Mouse (Mus musculus) MEL (cell line): Measurements from ENCODE around the gene Fem1a. TPM values are rescaled to one million over a fixed set of nuclear protein-coding genes. Genes with fewer than 3 reads are reported as not detected.

Experiments
- DNase-seq: peaks from one replicate; pipeline ENCODE4 v3.0.0; 2011; ENCODE audit warnings: low read depth, low spot score
- H3K27ac ChIP-seq: 2 replicates; pipeline ENCODE4 v1.5.1; 2012; ENCODE audit warnings: low read depth, mild to moderate bottlenecking, control low read depth, low read length, moderate library complexity; ENCODE audit not compliant: control insufficient read depth
- H3K27me3 ChIP-seq, 2 experiments: fragments of 150-350 bp in 1 of 2; sonication (generic) in 1 of 2; 2 replicates each; pipeline ENCODE4 v1.6.1; 2012; ENCODE audit warnings: low read length in 2 of 2, mild to moderate bottlenecking in 2 of 2, improper control_type of control experiment in 1 of 2, moderate library complexity in 1 of 2; ENCODE audit not compliant: insufficient read depth in 2 of 2, control insufficient read depth in 1 of 2
- H3K36me3 ChIP-seq, 2 experiments: 2 replicates each; pipeline ENCODE4 v1.6.1; 2012 to 2014; ENCODE audit warnings: low read length in 2 of 2, improper control_type of control experiment in 1 of 2, inconsistent platforms in 1 of 2, mild to moderate bottlenecking in 1 of 2; ENCODE audit not compliant: insufficient read depth in 2 of 2, control insufficient read depth in 1 of 2
- H3K4me1 ChIP-seq, 2 experiments: fragments of 150-350 bp in 1 of 2; sonication (generic) in 1 of 2; 2 replicates each; pipeline ENCODE4 v1.6.1; 2012; ENCODE audit warnings: low read length in 2 of 2, improper control_type of control experiment in 1 of 2, mild to moderate bottlenecking in 1 of 2; ENCODE audit not compliant: insufficient read depth in 2 of 2, control insufficient read depth in 1 of 2
- H3K4me3 ChIP-seq, 2 experiments: fragments of 150-350 bp in 1 of 2; sonication (generic) in 1 of 2; 2 replicates each; pipeline ENCODE4 v1.5.1; 2012; ENCODE audit warnings: low read depth in 2 of 2, low read length in 2 of 2, mild to moderate bottlenecking in 2 of 2, moderate library complexity in 2 of 2, control low read depth in 1 of 2, improper control_type of control experiment in 1 of 2; ENCODE audit not compliant: control insufficient read depth in 1 of 2, insufficient read depth in 1 of 2
- H3K79me2 ChIP-seq: 2 replicates; pipeline ENCODE4 v1.6.1; 2012; ENCODE audit warnings: mild to moderate bottlenecking, low read length, moderate library complexity; ENCODE audit not compliant: control insufficient read depth, poor library complexity, insufficient read depth
- H3K9ac ChIP-seq: 2 replicates; pipeline ENCODE4 v1.6.1; 2012; ENCODE audit warnings: low read depth, mild to moderate bottlenecking, control low read depth, low read length, moderate library complexity; ENCODE audit not compliant: control insufficient read depth, poor library complexity, severe bottlenecking
- H3K9me3 ChIP-seq: fragments of 150-350 bp; sonication (generic); replicated peaks from 2 replicates; pipeline ENCODE4 v1.6.1; 2012; ENCODE audit warnings: mild to moderate bottlenecking, low read length, improper control_type of control experiment, moderate library complexity; ENCODE audit not compliant: insufficient read depth
- BHLHE40 ChIP-seq: IDR thresholded peaks from 2 replicates; pipeline ENCODE4 v1.6.1; 2012; ENCODE audit warnings: low read depth, mild to moderate bottlenecking, inconsistent platforms, low read length, improper control_type of control experiment, borderline replicate concordance
- CHD1 ChIP-seq: IDR thresholded peaks from 2 replicates; pipeline ENCODE4 v1.6.1; 2012; ENCODE audit warnings: low read depth, mild to moderate bottlenecking, inconsistent platforms, low read length, improper control_type of control experiment
- CHD2 ChIP-seq: IDR thresholded peaks from 2 replicates; pipeline ENCODE4 v1.6.1; 2011; ENCODE audit warnings: low read length, improper control_type of control experiment
- CTCF ChIP-seq, 3 experiments: IDR thresholded peaks in 2 of 3; conservative IDR thresholded peaks in 1 of 3; 2 replicates each; pipeline ENCODE4 v1.5.1; 2011 to 2012; ENCODE audit warnings: low read length in 3 of 3, low read depth in 2 of 3, mild to moderate bottlenecking in 2 of 3, improper control_type of control experiment in 1 of 3, inconsistent platforms in 1 of 3, mixed read lengths in 1 of 3, moderate library complexity in 1 of 3; ENCODE audit not compliant: control insufficient read depth in 1 of 3, insufficient read depth in 1 of 3, poor library complexity in 1 of 3, severe bottlenecking in 1 of 3
- E2F4 ChIP-seq: IDR thresholded peaks from 2 replicates; pipeline ENCODE4 v1.6.1; 2011; ENCODE audit warnings: low read depth, low read length, improper control_type of control experiment, borderline replicate concordance
- ELF1 ChIP-seq: IDR thresholded peaks from 2 replicates; pipeline ENCODE4 v1.6.1; 2014; ENCODE audit warnings: low read depth, mild to moderate bottlenecking, inconsistent platforms, low read length, improper control_type of control experiment, moderate library complexity
- EP300 ChIP-seq, 2 experiments: IDR thresholded peaks; 2 replicates each; pipeline ENCODE4 v1.6.1; 2011; ENCODE audit warnings: improper control_type of control experiment in 2 of 2, low read length in 2 of 2, low read depth in 1 of 2, mild to moderate bottlenecking in 1 of 2
- ETS1 ChIP-seq: IDR thresholded peaks from 2 replicates; pipeline ENCODE4 v1.6.1; 2012; ENCODE audit warnings: low read depth, mild to moderate bottlenecking, inconsistent platforms, low read length, improper control_type of control experiment, moderate library complexity
- GABPA ChIP-seq: IDR thresholded peaks from 2 replicates; pipeline ENCODE4 v1.6.1; 2012; ENCODE audit warnings: low read depth, mild to moderate bottlenecking, inconsistent platforms, low read length, improper control_type of control experiment, moderate library complexity
- GATA1 ChIP-seq: IDR thresholded peaks from 2 replicates; pipeline ENCODE4 v1.6.1; 2011; ENCODE audit warnings: low read depth, low read length, improper control_type of control experiment
- HCFC1 ChIP-seq: IDR thresholded peaks from 2 replicates; pipeline ENCODE4 v1.6.1; 2012; ENCODE audit warnings: low read depth, mild to moderate bottlenecking, inconsistent platforms, low read length, improper control_type of control experiment, moderate library complexity
- JUND ChIP-seq: IDR thresholded peaks from 2 replicates; pipeline ENCODE4 v1.6.1; 2011; ENCODE audit warnings: low read depth, mild to moderate bottlenecking, improper control_type of control experiment, low read length
- KAT2A ChIP-seq: conservative IDR thresholded peaks from 2 replicates; pipeline ENCODE4 v1.6.1; 2012; ENCODE audit warnings: low read depth, low read length, improper control_type of control experiment, inconsistent platforms
- MAFK ChIP-seq: IDR thresholded peaks from 2 replicates; pipeline ENCODE4 v1.6.1; 2011; ENCODE audit warnings: low read depth, mild to moderate bottlenecking, low read length, improper control_type of control experiment, borderline replicate concordance
- MAX ChIP-seq: IDR thresholded peaks from 2 replicates; pipeline ENCODE4 v1.6.1; 2011; ENCODE audit warnings: low read length, improper control_type of control experiment
- MAZ ChIP-seq: IDR thresholded peaks from 2 replicates; pipeline ENCODE4 v1.6.1; 2012; ENCODE audit warnings: low read depth, mild to moderate bottlenecking, inconsistent platforms, low read length, improper control_type of control experiment
- MEF2A ChIP-seq: IDR thresholded peaks from 2 replicates; pipeline ENCODE4 v1.6.1; 2014; ENCODE audit warnings: low read depth, mild to moderate bottlenecking, inconsistent platforms, low read length, improper control_type of control experiment; ENCODE audit not compliant: poor library complexity, insufficient replicate concordance, severe bottlenecking; ENCODE audit errors: extremely low read depth
- MXI1 ChIP-seq: IDR thresholded peaks from 2 replicates; pipeline ENCODE4 v1.6.1; 2011; ENCODE audit warnings: mild to moderate bottlenecking, low read depth, low read length, improper control_type of control experiment
- MYB ChIP-seq: IDR thresholded peaks from 2 replicates; pipeline ENCODE4 v1.6.1; 2011; ENCODE audit warnings: mild to moderate bottlenecking, low read depth, low read length, improper control_type of control experiment
- MYC ChIP-seq: IDR thresholded peaks from 2 replicates; pipeline ENCODE4 v1.6.1; 2011; ENCODE audit warnings: low read depth, mild to moderate bottlenecking, low read length, improper control_type of control experiment, moderate library complexity
- NELFE ChIP-seq: IDR thresholded peaks from 2 replicates; pipeline ENCODE4 v1.6.1; 2011; ENCODE audit warnings: low read depth, low read length, improper control_type of control experiment
- NRF1 ChIP-seq: IDR thresholded peaks from 2 replicates; pipeline ENCODE4 v1.6.1; 2014; ENCODE audit warnings: low read depth, mild to moderate bottlenecking, inconsistent platforms, low read length, improper control_type of control experiment, moderate library complexity; ENCODE audit not compliant: poor library complexity, insufficient read depth, severe bottlenecking
- POLR2A ChIP-seq, 2 experiments: IDR thresholded peaks; 2 replicates each; pipeline ENCODE4 v1.6.1; 2011 to 2012; ENCODE audit warnings: low read length in 2 of 2, mild to moderate bottlenecking in 2 of 2, control low read depth in 1 of 2, improper control_type of control experiment in 1 of 2, low read depth in 1 of 2, moderate library complexity in 1 of 2; ENCODE audit not compliant: control insufficient read depth in 1 of 2, insufficient read depth in 1 of 2, poor library complexity in 1 of 2
- POLR2AphosphoS2 ChIP-seq: IDR thresholded peaks from 2 replicates; pipeline ENCODE4 v1.6.1; 2011; ENCODE audit warnings: low read length, improper control_type of control experiment
- POLR2AphosphoS5 ChIP-seq: IDR thresholded peaks from 2 replicates; pipeline ENCODE4 v1.6.1; 2012; ENCODE audit warnings: low read depth, borderline replicate concordance, mild to moderate bottlenecking, inconsistent platforms, low read length, moderate library complexity, mixed read lengths
- RAD21 ChIP-seq: IDR thresholded peaks from 2 replicates; pipeline ENCODE4 v1.6.1; 2011; ENCODE audit warnings: mild to moderate bottlenecking, low read depth, low read length, improper control_type of control experiment
- SIN3A ChIP-seq: IDR thresholded peaks from 2 replicates; pipeline ENCODE4 v1.6.1; 2012; ENCODE audit warnings: low read length, improper control_type of control experiment, inconsistent platforms
- TAL1 ChIP-seq: IDR thresholded peaks from 2 replicates; pipeline ENCODE4 v1.6.1; 2012; ENCODE audit warnings: mild to moderate bottlenecking, inconsistent platforms, low read length, moderate library complexity, mixed read lengths
- TBP ChIP-seq: IDR thresholded peaks from 2 replicates; pipeline ENCODE4 v1.8.0; 2011; ENCODE audit warnings: low read depth, low read length, improper control_type of control experiment
- TCF12 ChIP-seq: IDR thresholded peaks from 2 replicates; pipeline ENCODE4 v1.6.1; 2014; ENCODE audit warnings: low read depth, mild to moderate bottlenecking, inconsistent platforms, low read length, improper control_type of control experiment, moderate library complexity
- UBTF ChIP-seq: IDR thresholded peaks from 2 replicates; pipeline ENCODE4 v1.6.1; 2012; ENCODE audit warnings: low read depth, mild to moderate bottlenecking, inconsistent platforms, low read length, improper control_type of control experiment, moderate library complexity, borderline replicate concordance; ENCODE audit not compliant: insufficient read depth
- USF1 ChIP-seq: IDR thresholded peaks from 2 replicates; pipeline ENCODE4 v1.6.1; 2014; ENCODE audit warnings: low read depth, mild to moderate bottlenecking, inconsistent platforms, low read length, improper control_type of control experiment, moderate library complexity
- USF2 ChIP-seq, 2 experiments: IDR thresholded peaks; 2 replicates each; pipeline ENCODE4 v1.6.1; 2011 to 2012; ENCODE audit warnings: improper control_type of control experiment in 2 of 2, low read length in 2 of 2, borderline replicate concordance in 1 of 2, inconsistent platforms in 1 of 2, low read depth in 1 of 2, mild to moderate bottlenecking in 1 of 2; ENCODE audit not compliant: insufficient read depth in 1 of 2
- ZC3H11A ChIP-seq: IDR thresholded peaks from 2 replicates; pipeline ENCODE4 v1.6.1; 2012; ENCODE audit warnings: low read depth, mild to moderate bottlenecking, inconsistent platforms, low read length, improper control_type of control experiment
- ZKSCAN1 ChIP-seq: IDR thresholded peaks from 2 replicates; pipeline ENCODE4 v1.6.1; 2012; ENCODE audit warnings: low read depth, mild to moderate bottlenecking, inconsistent platforms, low read length, improper control_type of control experiment, moderate library complexity
- ZMIZ1 ChIP-seq: IDR thresholded peaks from 2 replicates; pipeline ENCODE4 v1.6.1; 2012; ENCODE audit warnings: low read depth, mild to moderate bottlenecking, inconsistent platforms, low read length, improper control_type of control experiment, moderate library complexity
- ZNF384 ChIP-seq: IDR thresholded peaks from 2 replicates; pipeline ENCODE4 v1.6.1; 2012; ENCODE audit warnings: low read depth, mild to moderate bottlenecking, inconsistent platforms, low read length, improper control_type of control experiment
- polyA plus RNA-seq, 2 experiments: library from polyadenylated mRNA; stranded (reverse) in 1 of 2; unstranded in 1 of 2; fragments of >175 nt in 1 of 2; fragments of >200 nt in 1 of 2; gene quantifications; 2 replicates each; pipeline versions ENCODE4 v1.2.1 to v1.2.4; 2012; ENCODE audit warnings: low replicate concordance in 2 of 2, low read depth in 1 of 2; ENCODE audit not compliant: insufficient read length in 2 of 2, insufficient read depth in 1 of 2, missing spikeins in 1 of 2
- total RNA-seq: library from RNA; depleted of rRNA; stranded (reverse); fragments of 300-350 nt; gene quantifications from 2 replicates; pipeline ENCODE4 v1.2.3, GENCODE M21; 2012

Fem1a gene
- total and polyA plus RNA-seq, 3 experiments, result 17.1 to 21.5 TPM; not detected in 1

- H3K27ac ChIP-seq, result peak overlapping the region; percentile 95
- H3K9me3 ChIP-seq, result no peaks in the 10 kb centered on the region
- peak; percentile 99 for DNase-seq
- H3K4me1 ChIP-seq, result peaks cover 0 to 38% of the 10 kb centered on the region in 2 experiments; a peak in 2 of 4 replicates
- H3K79me2 ChIP-seq, result peaks cover 39% of the 10 kb centered on the region
- no peaks in the 10 kb centered on the region for H3K27me3 ChIP-seq
- H3K4me3 ChIP-seq, result peak overlapping the region; percentile 57 to 67
- peak overlapping the region; percentile 86 for H3K9ac ChIP-seq
- H3K36me3 ChIP-seq, result peaks cover 0 to 28% of the 10 kb centered on the region in 2 experiments; a peak in 3 of 4 replicates
- TF ChIP-seq ELF1, result peak; percentile 96
- TF ChIP-seq E2F4, result no peak
- no peak for TF ChIP-seq USF1
- no peak for TF ChIP-seq GABPA
- TF ChIP-seq HCFC1, result peak; percentile 94
- no peak for TF ChIP-seq ZMIZ1
- no peak for TF ChIP-seq JUND
- TF ChIP-seq CHD2, result no peak
- TF ChIP-seq MYC, result no peak
- peak; percentile 54 to 96 (median 96) for TF ChIP-seq CTCF (IDR thresholded peaks at IDR 0.05 in 2 of 3, conservative IDR thresholded peaks at IDR 0.05 in 1 of 3; ENCODE audit: control insufficient read depth in 1 of 3, insufficient read depth in 1 of 3, low read depth in 2 of 3, low read length in 3 of 3, poor library complexity in 1 of 3, severe bottlenecking in 1 of 3)
- TF ChIP-seq CHD1, result peak; percentile 75; the same call in 1 of the 2 replicates
- TF ChIP-seq BHLHE40, result no peak; the same call in 1 of the 2 replicates
- peak; percentile 60; the same call in 1 of the 2 replicates for TF ChIP-seq SIN3A
- TF ChIP-seq NRF1, result peak; percentile 35; the same call in 1 of the 2 replicates
- TF ChIP-seq POLR2AphosphoS5, result no peak
- TF ChIP-seq KAT2A, result peak; percentile 90
- TF ChIP-seq POLR2A (IDR thresholded peaks at IDR 0.05; ENCODE audit: control insufficient read depth in 1 of 2, insufficient read depth in 1 of 2, low read depth in 1 of 2, low read length in 2 of 2, poor library complexity in 1 of 2), result peak; percentile 79 to 84; a peak in 3 of 4 replicates
- no peak for TF ChIP-seq UBTF
- no peak; the same call in 1 of the 2 replicates for TF ChIP-seq ZNF384
- TF ChIP-seq MAX, result no peak; the same call in 1 of the 2 replicates
- no peak; the same call in 1 of the 2 replicates for TF ChIP-seq MXI1
- peak; percentile 58 for TF ChIP-seq ZC3H11A
- TF ChIP-seq ZKSCAN1, result no peak
- TF ChIP-seq NELFE, result peak; percentile 73
- TF ChIP-seq RAD21, result peak; percentile 63
- no peak for TF ChIP-seq MAFK
- TF ChIP-seq TCF12, result peak; percentile 24; the same call in 1 of the 2 replicates
- no peak for TF ChIP-seq TAL1
- 0 out of 2 replicates have a peak, but pooled peaks have one; percentile 12 for TF ChIP-seq MAZ
- TF ChIP-seq GATA1, result no peak
- TF ChIP-seq TBP, result no peak; the same call in 1 of the 2 replicates
- 0 out of 4 replicates have a peak, but pooled peaks of 1 of the 2 experiments have one; percentile 1 for TF ChIP-seq EP300 (IDR thresholded peaks at IDR 0.05; ENCODE audit: low read depth in 1 of 2, low read length in 2 of 2)
- no peak for TF ChIP-seq USF2 (IDR thresholded peaks at IDR 0.05; ENCODE audit: borderline replicate concordance in 1 of 2, insufficient read depth in 1 of 2, low read depth in 1 of 2, low read length in 2 of 2)
- TF ChIP-seq MYB, result no peak
- 0 out of 2 replicates have a peak, but pooled peaks have one; percentile 12 for TF ChIP-seq ETS1
- TF ChIP-seq POLR2AphosphoS2, result no peak
- no peak for TF ChIP-seq MEF2A
These were observed 759 bp upstream of the Fem1a start for GRCm38 (mm10) chr17:56255863-56256238.
